Mouse (Mus musculus) B cell, adult 62 days (primary cell): ENCODE results near the gene Olfr1289. TPM values are rescaled to one million over a fixed set of nuclear protein-coding genes. Genes with fewer than 3 reads are reported as not detected.

Experiments used
- total RNA-seq: library from RNA; stranded (reverse); gene quantifications from 4 replicates; pipeline ENCODE4 v1.2.4, GENCODE M21; 2023

Gene Olfr1289
- not detected in 4 replicates for total RNA-seq

DNA sequence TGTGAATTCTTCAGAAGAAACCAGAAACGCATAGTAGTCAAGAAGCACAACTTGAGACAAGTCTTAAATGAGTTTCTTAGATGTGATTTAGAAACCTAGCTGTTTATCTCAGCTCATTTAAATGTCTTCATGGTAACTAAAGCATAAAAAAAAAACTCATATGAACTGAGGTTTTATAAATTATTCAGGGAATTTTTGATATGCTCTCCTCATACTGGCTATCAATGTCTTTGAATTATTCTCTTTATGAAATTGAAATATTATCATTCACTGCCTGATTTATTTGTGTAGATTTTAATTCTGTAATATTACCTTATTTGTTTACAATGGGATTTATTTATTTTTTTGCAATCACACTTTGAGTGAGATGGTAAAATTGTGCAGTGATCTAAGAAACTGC is at the start of gene Olfr1289:
Gene Olfr1289 (plus strand): TSS at position 301 of the 400 bp plus-strand sequence.

GRCm38 (mm10) chr2:111448842-111449241 is 31.8 kb upstream of the Olfr1289 start, which contains the start of gene Olfr1287:
Gene Olfr1287, plus strand, starts transcription at chr2:111449142.

GRCm38 (mm10) chr2:111473801-111474200 is 6.8 kb upstream of the Olfr1289 start, which contains the start of gene Olfr1288:
Gene Olfr1288, plus strand, starts transcription at chr2:111474101.

GRCm38 (mm10) chr2:111493729-111494128 is 13.1 kb downstream of the Olfr1289 start, which contains the start of gene Olfr1290:
Gene Olfr1290, minus strand, starts transcription at chr2:111493829.

GRCm38 (mm10) chr2:111496880-111497279 is 16.3 kb downstream of the Olfr1289 start, which contains the start of gene Olfr1291-ps1:
Gene Olfr1291-ps1, plus strand, starts transcription at chr2:111497180.

DNA sequence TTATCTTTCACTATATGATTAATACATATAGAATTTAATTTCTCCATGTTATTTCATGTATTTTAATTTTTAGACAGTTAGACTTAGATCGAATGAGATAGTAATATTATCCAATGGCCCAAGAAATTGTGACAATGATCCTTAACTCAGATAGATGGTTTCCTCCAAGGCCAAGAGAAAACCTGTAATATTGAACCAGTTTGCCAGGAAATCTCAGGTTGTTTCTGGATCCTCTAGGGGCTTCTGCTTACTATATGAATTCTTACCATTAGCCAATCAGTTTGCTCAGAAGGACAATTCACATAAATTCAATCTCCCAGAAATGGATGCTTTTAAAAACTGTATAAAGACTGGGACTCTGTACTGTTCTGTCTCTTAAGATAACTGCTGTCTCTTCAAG is 44.3 kb downstream of the Olfr1289 start, which contains the start of gene Olfr1293-ps:
Gene Olfr1293-ps (plus strand): TSS at position 301 of the 400 bp plus-strand sequence.

Other genes with a start within 250 kb of the Olfr1289 start
- not detected in 4 replicates for gene Olfr1275, start 245.5 kb upstream of the Olfr1289 start, total RNA-seq
- gene Olfr1276, start 226.3 kb upstream of the Olfr1289 start, total RNA-seq = not detected in 4 replicates
- not detected in 4 replicates for gene Olfr1277, start 206.7 kb upstream of the Olfr1289 start, total RNA-seq
- not detected in 4 replicates for gene Olfr1278, start 190.7 kb upstream of the Olfr1289 start, total RNA-seq
- gene Olfr1279, start 180.2 kb upstream of the Olfr1289 start, total RNA-seq = not detected in 4 replicates
- gene Olfr1280, start 166.8 kb upstream of the Olfr1289 start, total RNA-seq = not detected in 4 replicates
- gene Olfr1281, start 154.3 kb upstream of the Olfr1289 start, total RNA-seq = not detected in 4 replicates
- not detected in 4 replicates for gene Olfr1282, start 144.7 kb upstream of the Olfr1289 start, total RNA-seq
- gene Olfr1283, start 114.0 kb upstream of the Olfr1289 start, total RNA-seq = not detected in 4 replicates
- not detected in 4 replicates for gene Olfr1284, start 105.3 kb upstream of the Olfr1289 start, total RNA-seq
- not detected in 4 replicates for gene Olfr1286, start 57.7 kb upstream of the Olfr1289 start, total RNA-seq
- gene Olfr1287, start 31.7 kb upstream of the Olfr1289 start, total RNA-seq = not detected in 4 replicates
- not detected in 4 replicates for gene Olfr1288, start 6.7 kb upstream of the Olfr1289 start, total RNA-seq
- not detected in 4 replicates for gene Olfr1290, start 13.0 kb downstream of the Olfr1289 start, total RNA-seq
- not detected in 4 replicates for gene Olfr1291-ps1, start 16.4 kb downstream of the Olfr1289 start, total RNA-seq
- gene Olfr1293-ps, start 44.4 kb downstream of the Olfr1289 start, total RNA-seq = not detected in 4 replicates
- not detected in 4 replicates for gene Olfr1294, start 59.5 kb downstream of the Olfr1289 start, total RNA-seq
- not detected in 4 replicates for gene Olfr1295, start 88.9 kb downstream of the Olfr1289 start, total RNA-seq
- gene Olfr1297, start 145.7 kb downstream of the Olfr1289 start, total RNA-seq = not detected in 4 replicates
- not detected in 4 replicates for gene Olfr1298, start 168.4 kb downstream of the Olfr1289 start, total RNA-seq
- gene Olfr1299, start 180.6 kb downstream of the Olfr1289 start, total RNA-seq = not detected in 4 replicates